Mouse (Mus musculus): ENCODE data around the gene Vmn2r63. TPM values are rescaled to one million over a fixed set of nuclear protein-coding genes. Genes with fewer than 3 reads are reported as not detected.
"Not testable (repeated sequence)": the region's sequence is repeated elsewhere in the genome, so short reads cannot be mapped to it uniquely, and the experiment has no call there.

The Vmn2r63 gene
- polyA plus RNA-seq, 1 experiment: not detected

- Histone ChIP-seq H3ac (ENCODE audit: control insufficient read depth, insufficient read length) (no peak overlapping the region), H3K36me3 (ENCODE audit: control insufficient read depth, insufficient read depth) (no peaks in the 10 kb centered on the region), H3K4me3 (no peak overlapping the region), H3K79me2 (ENCODE audit: control insufficient read depth, insufficient read depth) (no peaks in the 10 kb centered on the region), H3K4me2 (ENCODE audit: low read depth) (no peak overlapping the region), H3K27me3 (ENCODE audit: control insufficient read depth, insufficient read depth, insufficient read length) (no peaks in the 10 kb centered on the region)
- no peak for TF ChIP-seq POLR2A (IDR thresholded peaks at IDR 0.05; ENCODE audit: insufficient read length, low read depth)
- TF ChIP-seq CEBPB (IDR thresholded peaks at IDR 0.05; ENCODE audit: insufficient read depth, poor library complexity, severe bottlenecking): no peak
- no peak for TF ChIP-seq POLR2AphosphoS2 (IDR thresholded peaks at IDR 0.05; ENCODE audit: insufficient read length, low read depth)
- no peak for TF ChIP-seq TCF3 (IDR thresholded peaks at IDR 0.05; ENCODE audit: insufficient read length, low read depth)
- TF ChIP-seq MYOG (IDR thresholded peaks at IDR 0.05; ENCODE audit: control insufficient read depth in 1 of 3, insufficient read depth in 1 of 3, insufficient read length in 2 of 3, low read depth in 2 of 3): no peak
- TF ChIP-seq USF1 (IDR thresholded peaks at IDR 0.05; ENCODE audit: low read depth): no peak
- no peak for TF ChIP-seq TCF12 (IDR thresholded peaks at IDR 0.05; ENCODE audit: insufficient read depth, poor library complexity, severe bottlenecking)
- TF ChIP-seq E2F4 (IDR thresholded peaks at IDR 0.05; ENCODE audit: insufficient read depth): no peak
- TF ChIP-seq MAX (IDR thresholded peaks at IDR 0.05; ENCODE audit: low read depth): no peak
- TF ChIP-seq MYOD1 (IDR thresholded peaks at IDR 0.05; ENCODE audit: control insufficient read depth in 1 of 3, insufficient read length in 2 of 3, low read depth in 2 of 3): no peak
- TF ChIP-seq REST (IDR thresholded peaks at IDR 0.05; ENCODE audit: insufficient read depth, insufficient read length): no peak
- TF ChIP-seq SRF (IDR thresholded peaks at IDR 0.05; ENCODE audit: control insufficient read depth, insufficient read length, low read depth): no peak
Measured at GRCm38 (mm10) chr7:42878090-42878489, 55.5 kb downstream of the Vmn2r63 start.

- TF ChIP-seq MYOD1 (IDR thresholded peaks at IDR 0.05; ENCODE audit: control insufficient read depth in 1 of 3, insufficient read length in 2 of 3, low read depth in 2 of 3) (peak in 1 of 3 experiments; percentile 10), MYOG (IDR thresholded peaks at IDR 0.05; ENCODE audit: control insufficient read depth in 1 of 3, insufficient read depth in 1 of 3, insufficient read length in 2 of 3, low read depth in 2 of 3) (peak in 1 of 3 experiments; percentile 67), TCF3 (IDR thresholded peaks at IDR 0.05; ENCODE audit: insufficient read length, low read depth) (peak; percentile 1)
- H3ac ChIP-seq (ENCODE audit: control insufficient read depth, insufficient read length); H3K79me2 ChIP-seq (ENCODE audit: control insufficient read depth, insufficient read depth): not testable (repeated sequence)
Measured at GRCm38 (mm10) chr7:42866801-42867458, 66.7 kb downstream of the Vmn2r63 start, which contains the start of gene Gm2381. Gene Gm2381 (minus strand): TSS chr7:42867234.

More at GRCm38 (mm10) chr7:42866801-42867458, 66.7 kb downstream of the Vmn2r63 start, which contains the start of gene Gm2381:
- H3K4me3 ChIP-seq; H3K36me3 ChIP-seq (ENCODE audit: control insufficient read depth, insufficient read depth); H3K4me2 ChIP-seq (ENCODE audit: low read depth); H3K27me3 ChIP-seq (ENCODE audit: control insufficient read depth, insufficient read depth, insufficient read length): not testable (repeated sequence)

Other genes starting within 250 kb of the Vmn2r63 start
- gene Zfp975, start 241.1 kb downstream of the Vmn2r63 start, polyA plus RNA-seq (2012; fragmentation: generic; extraction: Trizol): 0.41 TPM
- gene Gm17067, start 206.8 kb downstream of the Vmn2r63 start, polyA plus RNA-seq (2012; fragmentation: generic; extraction: Trizol): 0.02 TPM
- not detected for gene Vmn2r62, start 140.3 kb downstream of the Vmn2r63 start, polyA plus RNA-seq (2012; fragmentation: generic; extraction: Trizol)
- gene Gm2381, start 66.6 kb downstream of the Vmn2r63 start, polyA plus RNA-seq (2012; fragmentation: generic; extraction: Trizol): 0.05 TPM
- not detected for gene Gm9268, start 84.9 kb upstream of the Vmn2r63 start, polyA plus RNA-seq (2012; fragmentation: generic; extraction: Trizol)
- 0.35 TPM for gene Zfp936, start 180.4 kb upstream of the Vmn2r63 start, polyA plus RNA-seq (2012; fragmentation: generic; extraction: Trizol)